Mouse (Mus musculus): Measurements from ENCODE around the gene Ston2.

- no peak for TF ChIP-seq CTCF (IDR thresholded peaks at IDR 0.05; ENCODE audit: low read depth, low read length)
- no peak for TF ChIP-seq POLR2A (IDR thresholded peaks at IDR 0.05; ENCODE audit: extremely low read depth, insufficient read depth, low read length)
These were observed 145.0 kb downstream of the Ston2 start for GRCm38 (mm10) chr12:91643221-91643620.

Measured in liver, adult 2 months (tissue).